Mouse (Mus musculus) cerebellum, postnatal 14 days (tissue): ENCODE measurements around the gene Jmjd1c.

Experiments
- DNase-seq, 2 experiments: peaks; one replicate each; pipeline ENCODE4 v3.0.0; 2021; ENCODE audit warnings: mixed read lengths in 2 of 2

Gene Jmjd1c

GRCm38 (mm10) chr10:67072600-67072999, 23.3 kb upstream of the Jmjd1c start:
- no peak for DNase-seq

DNA sequence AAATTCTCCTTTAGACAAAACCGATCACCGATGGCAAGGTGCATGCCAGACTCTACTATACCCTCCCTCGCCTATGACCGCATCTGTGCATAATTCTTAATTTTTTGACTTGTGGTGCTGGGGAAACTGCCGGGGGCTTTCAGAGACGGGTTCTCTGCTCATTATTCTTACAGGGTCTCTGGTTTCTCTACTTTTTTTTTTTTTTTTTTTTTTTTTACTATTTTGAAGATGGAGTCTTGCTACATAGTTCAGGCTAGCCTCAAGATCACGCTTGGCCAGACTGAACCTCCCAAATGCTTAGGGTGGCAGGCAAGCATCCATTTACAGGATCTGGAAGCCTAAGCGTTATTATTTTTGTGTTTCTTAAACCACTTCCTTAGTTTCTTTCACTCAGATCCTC, 22.3 kb upstream of the Jmjd1c start:
- no peak for DNase-seq

DNA sequence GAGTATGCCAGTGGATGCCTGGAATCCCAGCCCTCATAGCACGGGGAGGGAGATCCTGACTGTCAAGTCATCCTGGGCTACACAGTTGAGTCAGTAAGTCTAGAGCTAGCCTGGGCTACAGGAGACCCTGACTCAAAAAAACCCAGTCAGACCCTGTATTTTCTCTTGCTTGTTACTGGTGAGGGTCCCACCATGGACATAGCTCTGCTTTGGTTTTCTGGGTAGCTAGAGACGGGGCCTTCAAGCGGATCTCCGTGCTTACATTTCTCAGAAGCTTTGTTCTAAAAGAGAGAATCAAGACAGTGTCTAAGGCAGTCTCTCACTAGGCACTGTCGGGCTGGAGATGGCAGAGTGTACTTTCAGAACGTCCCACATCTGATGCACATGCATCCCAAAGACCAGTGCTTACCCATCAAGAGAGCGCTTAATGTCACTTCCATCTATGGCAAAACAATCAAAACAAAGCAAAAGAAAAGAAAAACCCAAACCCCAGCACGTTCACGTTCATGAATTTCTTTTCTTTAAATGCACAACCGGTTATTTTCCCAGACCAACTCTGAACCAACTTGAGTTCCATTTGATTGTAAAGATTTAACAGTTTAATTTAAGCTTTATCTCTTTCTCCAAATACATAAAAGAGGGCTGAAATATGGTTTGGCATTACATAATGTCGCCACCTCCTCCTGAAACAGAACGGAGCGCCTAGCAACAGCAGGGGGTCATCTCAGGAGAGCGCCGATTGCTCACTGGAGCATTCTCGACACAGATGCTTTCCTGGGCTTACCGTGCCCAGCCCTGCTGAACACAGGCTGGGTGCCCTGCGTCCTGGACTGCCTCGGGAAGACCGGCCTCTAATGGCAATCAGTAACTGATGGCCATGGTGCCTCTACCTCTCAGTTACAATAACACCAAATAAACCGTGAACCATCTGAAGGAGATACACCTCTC, 19.7 kb upstream of the Jmjd1c start:
- peak; percentile 84 to 92 for DNase-seq

GRCm38 (mm10) chr10:67079030-67079429, 16.9 kb upstream of the Jmjd1c start:
- DNase-seq, result no peak

DNA sequence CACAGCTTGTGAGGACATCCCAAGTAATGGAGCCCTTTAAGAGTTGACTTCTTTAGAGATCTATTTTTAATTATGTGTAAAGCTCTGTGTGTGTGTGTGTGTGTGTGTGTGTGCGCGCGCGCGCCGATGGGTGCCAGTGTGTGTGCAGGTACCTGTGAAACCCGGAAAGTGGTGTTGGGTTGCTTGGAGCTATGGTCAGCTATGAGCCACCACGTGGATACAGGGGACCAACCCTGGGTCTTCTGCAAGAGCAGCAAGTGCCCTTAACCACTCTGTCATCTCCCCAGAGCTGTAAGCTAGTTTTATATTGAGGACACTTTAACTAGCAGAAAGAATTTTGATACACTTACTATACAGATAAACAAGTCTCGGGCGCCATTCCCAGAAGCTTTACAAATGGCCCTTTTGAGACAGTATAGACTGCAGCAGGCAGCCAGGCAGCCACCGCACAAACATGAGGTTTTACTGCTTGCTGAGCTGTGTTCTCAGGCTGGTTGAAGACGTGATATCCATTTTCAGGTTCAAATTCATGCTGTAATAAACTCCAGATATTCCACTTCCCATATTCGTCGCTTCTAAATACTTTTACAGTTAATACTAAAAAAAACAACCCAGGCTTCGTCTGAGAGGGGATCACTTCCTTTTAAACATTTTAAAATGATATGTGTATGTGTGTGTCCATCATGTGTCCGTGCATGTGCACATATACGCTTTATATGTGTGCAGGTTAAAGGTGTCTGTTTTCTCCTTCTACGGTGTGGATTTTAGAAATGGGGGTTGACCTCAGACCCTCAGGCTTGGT, 14.5 kb upstream of the Jmjd1c start:
- no peak for DNase-seq

DNA sequence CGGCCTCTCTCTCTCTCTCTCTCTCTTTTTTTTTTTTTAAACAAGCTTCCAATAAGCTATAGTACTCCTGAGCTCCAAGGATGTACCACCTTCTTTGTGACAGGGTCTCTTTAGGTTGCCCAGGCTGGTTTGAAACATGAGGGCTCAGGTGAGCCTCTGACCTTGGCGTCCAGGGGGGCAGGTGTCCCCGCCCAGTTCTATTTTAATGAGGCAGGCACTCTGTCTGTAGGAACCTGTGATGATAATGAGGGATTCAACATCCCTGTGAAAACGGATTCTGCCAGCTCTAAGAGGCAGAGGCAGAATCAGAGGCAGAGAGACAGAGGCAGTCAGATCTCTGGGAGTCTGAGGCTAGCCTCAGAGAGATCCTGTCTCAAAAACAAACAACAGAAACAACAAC, 13.4 kb upstream of the Jmjd1c start:
- no peak for DNase-seq

DNA sequence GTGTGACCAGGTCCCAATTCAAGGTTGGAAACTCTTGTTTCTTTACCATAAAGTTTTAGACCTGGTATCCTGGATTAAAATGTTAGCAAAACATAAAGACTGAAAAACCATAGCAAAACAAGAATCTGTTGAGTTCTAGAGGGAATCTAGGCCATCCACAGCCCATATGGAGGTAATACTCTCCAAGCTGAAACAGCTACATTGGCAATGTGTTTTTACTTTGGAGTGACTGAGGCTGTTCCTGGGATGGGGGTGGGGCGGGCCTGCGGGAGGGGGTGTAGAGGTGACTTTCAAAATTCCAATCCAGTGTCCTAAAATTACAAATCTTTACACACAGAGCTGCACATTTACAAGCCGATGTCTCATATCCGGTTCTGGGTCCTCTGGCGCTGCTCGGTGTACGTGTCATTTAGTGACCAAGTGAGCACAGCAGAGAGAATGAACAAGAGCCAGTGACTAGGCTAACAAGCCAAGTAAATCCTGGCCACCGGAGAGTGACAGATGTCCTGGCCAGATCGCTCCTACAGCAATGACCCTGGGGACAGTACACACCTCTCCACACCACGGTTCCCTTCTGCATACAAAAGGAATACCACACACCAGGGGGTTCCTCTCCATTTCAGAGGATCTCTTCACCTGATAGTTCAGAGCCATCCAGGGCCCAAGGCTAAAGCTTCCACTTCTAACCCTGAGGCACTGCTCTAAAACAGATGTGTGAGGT, 12.3 kb upstream of the Jmjd1c start:
- DNase-seq, result peak; percentile 79 to 92

GRCm38 (mm10) chr10:67085124-67085523, 10.8 kb upstream of the Jmjd1c start:
- DNase-seq, result peak; percentile 81 to 87

- DNase-seq, result no peak
Measured at GRCm38 (mm10) chr10:67085916-67086315, 10.0 kb upstream of the Jmjd1c start.

DNA sequence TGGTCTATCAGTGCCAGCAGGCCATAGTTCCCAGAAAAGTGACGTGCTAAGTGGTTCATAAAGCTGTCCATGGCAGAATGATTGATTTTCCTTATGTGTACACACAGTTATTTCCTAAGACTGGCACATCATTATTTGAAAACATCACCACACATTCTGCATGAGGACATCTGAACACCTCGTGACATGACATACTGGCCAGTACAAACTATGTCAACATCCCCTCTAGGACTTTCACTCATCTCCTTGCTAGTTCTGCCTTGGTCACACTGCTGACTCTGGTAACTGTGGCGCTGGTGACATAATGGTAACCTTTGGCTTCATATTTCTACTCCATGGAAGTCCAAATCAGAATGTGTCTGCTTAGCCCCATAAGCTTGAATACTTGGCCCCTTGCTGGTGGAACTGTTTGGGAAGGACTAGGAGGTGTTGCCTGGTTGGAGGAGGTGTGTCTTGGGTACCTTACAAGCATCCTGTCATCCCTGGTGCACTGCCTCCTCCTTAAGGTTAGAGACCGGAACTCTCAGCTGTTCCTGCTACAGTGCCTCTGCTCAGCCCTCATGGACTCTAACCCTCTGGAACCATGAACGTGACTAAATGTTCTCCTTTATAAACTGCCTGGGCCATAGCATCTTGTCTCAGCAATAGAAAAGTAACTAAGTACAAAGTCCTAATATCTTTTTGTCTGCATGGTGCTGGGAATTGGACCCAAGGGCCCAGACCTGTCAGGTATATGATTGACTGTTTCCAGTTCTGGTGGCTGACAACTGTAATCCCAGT, 8.3 kb upstream of the Jmjd1c start:
- DNase-seq, result no peak

DNA sequence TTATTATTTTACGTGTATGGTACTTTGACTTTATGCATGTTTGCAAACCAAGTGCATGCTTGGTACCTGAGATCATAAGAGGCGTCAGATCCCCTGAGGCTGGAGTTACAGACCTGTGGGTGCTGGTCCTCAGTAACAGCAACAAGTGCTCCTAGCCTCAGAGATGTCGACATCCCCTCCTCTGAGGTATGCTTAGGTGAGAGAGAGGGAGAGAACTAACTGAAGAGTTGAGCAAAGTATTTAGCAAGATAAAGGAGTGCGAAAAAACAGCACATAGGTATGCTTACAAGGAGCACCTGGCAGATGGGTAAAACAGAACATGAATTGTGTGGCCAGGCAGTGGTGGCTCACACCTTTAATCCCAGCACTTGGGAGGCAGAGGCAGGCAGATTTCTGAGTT, 5.3 kb upstream of the Jmjd1c start:
- DNase-seq, result no peak

DNA sequence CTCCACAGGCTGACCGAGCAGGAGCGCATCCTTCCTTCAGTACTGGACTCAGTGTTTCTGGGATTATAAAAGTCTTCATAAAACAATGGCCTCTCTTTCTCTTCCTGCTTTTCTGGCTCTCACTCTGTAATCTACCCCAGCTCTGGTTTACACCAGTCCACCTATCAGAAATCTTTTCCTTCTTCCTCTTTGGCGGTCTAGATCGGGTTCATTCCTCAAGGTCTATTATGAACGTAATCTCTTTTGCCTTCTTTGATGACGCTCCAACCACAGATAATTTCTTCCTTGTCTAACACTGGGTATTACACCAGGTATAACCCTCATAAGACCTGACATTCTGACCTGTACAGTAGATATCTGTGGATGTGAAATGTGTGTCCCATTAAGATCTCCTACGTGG, 1.0 kb upstream of the Jmjd1c start:
- DNase-seq, result no peak

DNA sequence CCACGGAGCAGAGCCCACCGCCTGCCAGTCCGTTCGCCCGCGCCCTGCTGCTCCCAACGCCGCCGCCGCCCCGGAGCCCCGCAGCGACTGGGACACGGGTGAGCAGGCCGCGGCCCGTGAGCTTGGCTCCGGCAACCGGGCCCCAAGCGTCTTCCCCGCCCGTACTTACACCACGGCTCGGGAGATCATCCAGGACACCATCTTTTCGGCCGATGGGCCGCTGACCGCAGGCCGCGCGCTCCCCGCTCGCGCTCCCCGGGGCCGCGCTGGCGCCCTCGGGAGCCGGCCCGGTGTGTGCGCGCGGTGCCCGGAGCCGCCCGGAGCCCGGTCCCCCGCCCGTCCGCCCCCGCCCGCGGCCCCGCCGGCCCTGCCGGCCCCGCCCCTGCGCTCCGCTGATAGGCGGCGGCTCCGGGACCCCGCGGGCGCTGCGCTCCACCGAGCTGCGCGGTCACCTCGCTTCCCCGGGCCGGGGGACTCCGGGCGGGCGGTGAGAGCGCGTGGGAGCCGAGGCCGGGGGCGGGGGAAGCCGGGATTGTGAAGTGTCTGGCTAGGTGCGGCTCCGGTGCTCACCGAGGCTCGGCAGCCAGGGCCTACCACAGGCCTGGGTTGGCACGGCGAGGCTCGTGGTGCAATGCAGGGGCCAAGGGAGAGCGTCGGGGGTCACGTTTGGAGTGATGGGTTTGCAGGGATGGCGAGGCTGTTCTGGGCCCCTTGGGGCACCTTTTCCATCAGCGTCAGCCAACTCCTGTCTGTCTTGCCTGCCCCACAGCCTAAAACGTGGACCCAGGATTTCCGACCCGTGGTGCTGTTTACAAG, 904 bp downstream of the Jmjd1c start, which contains the start of gene Reep3:
Reep3 (minus strand) TSS at position 325 of the 816 bp plus-strand sequence.
- DNase-seq, result peak; percentile 71 to 84

- no peak for DNase-seq
Measured at GRCm38 (mm10) chr10:67097437-67098150, 1.7 kb downstream of the Jmjd1c start.

DNA sequence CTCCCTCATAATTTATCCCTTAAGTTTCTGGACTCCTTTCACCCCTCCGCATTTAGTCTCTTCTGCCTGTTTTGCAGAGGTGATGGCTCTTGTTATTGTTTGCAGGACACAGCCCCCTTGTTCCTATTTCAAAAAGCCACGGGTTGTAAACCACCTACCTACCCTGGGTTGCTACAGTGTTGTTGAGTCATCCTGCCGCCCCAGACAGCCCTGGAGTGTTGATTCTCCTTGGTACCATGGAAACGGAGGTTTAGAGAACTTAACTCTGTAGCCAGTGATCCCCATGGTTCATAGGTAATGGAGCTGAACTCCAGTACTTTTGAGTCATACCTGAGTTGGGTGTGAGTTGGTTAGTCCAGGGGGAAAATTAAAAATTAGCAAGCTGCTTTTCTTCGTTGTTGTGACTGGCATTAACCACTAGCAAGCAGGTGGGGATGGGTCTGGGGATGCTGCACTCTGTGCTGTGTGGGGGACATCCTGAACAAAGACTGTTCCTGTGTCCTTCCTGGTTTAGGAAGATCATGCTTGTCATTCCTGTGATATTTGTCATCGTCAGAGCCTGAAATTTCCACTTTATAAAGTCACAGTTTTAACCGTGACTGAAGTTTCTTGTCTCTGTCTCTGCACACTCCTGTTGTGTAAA, 2.6 kb downstream of the Jmjd1c start:
- DNase-seq, result no peak

- no peak for DNase-seq
Measured at GRCm38 (mm10) chr10:67099183-67099929, 3.4 kb downstream of the Jmjd1c start.

- peak in 1 of 2 experiments; percentile 50 for DNase-seq
Measured at GRCm38 (mm10) chr10:67100011-67100661, 4.2 kb downstream of the Jmjd1c start.

DNA sequence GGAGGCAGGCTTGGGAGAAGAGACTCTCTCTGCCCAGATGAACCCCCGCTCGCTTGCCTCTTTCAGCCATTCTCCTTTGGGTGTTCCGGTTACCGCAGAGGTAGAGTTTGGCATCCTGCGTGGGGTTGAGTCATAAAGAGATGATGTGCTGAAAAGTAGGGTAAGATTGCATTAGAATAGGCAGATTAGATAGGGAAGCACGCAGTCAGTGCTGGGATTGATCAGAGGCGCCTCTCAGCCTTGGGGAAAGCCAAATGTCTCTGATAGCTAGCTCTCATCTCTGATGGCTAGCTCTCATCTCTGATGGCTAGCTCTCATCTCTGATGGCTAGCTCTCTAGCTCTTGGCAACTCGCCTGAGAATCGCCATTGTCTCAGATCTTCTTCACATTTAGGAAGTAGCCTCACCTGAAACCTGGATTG, 4.9 kb downstream of the Jmjd1c start:
- peak in 1 of 2 experiments; percentile 51 for DNase-seq

GRCm38 (mm10) chr10:67104543-67104942, 8.6 kb downstream of the Jmjd1c start:
- no peak for DNase-seq
